Mouse (Mus musculus) embryonic facial prominence, embryonic 11.5 days (tissue): ENCODE data around the gene B230118H07Rik. TPM values are rescaled to one million over a fixed set of nuclear protein-coding genes. Genes with fewer than 3 reads are reported as not detected.

Source experiments
- ATAC-seq: fragments of 200-750 bp; cut with Nextera tagmentation; replicated peaks from 2 replicates; pipeline ENCODE4 v1.8.0; 2017; ENCODE audit warnings: low read depth; ENCODE audit not compliant: insufficient number of reproducible peaks, low FRiP score, low TSS enrichment
- DNase-seq: peaks from one replicate; pipeline ENCODE4 v3.0.0-alpha.2; 2015; ENCODE audit warnings: low spot score
- H3K27ac ChIP-seq: fragments of 300-500 bp; sonication (generic); replicated peaks from 2 replicates; pipeline ENCODE4 v1.5.1; 2014; ENCODE audit warnings: mild to moderate bottlenecking, low read depth, low read length, control low read depth
- H3K27me3 ChIP-seq: fragments of 300-500 bp; sonication (generic); 2 replicates; pipeline ENCODE4 v1.6.1; 2014; ENCODE audit warnings: mild to moderate bottlenecking, low read length, moderate library complexity, mixed read lengths; ENCODE audit not compliant: control insufficient read depth, insufficient read depth
- H3K36me3 ChIP-seq: fragments of 300-500 bp; sonication (generic); replicated peaks from 2 replicates; pipeline ENCODE4 v1.6.1; 2014; ENCODE audit warnings: low read depth, mild to moderate bottlenecking, low read length, moderate library complexity, mixed read lengths; ENCODE audit not compliant: control insufficient read depth, insufficient read depth
- H3K4me1 ChIP-seq: fragments of 300-500 bp; sonication (generic); 2 replicates; pipeline ENCODE4 v1.6.1; 2014; ENCODE audit warnings: low read length, mixed read lengths; ENCODE audit not compliant: control insufficient read depth, insufficient read depth
- H3K4me2 ChIP-seq: fragments of 300-500 bp; sonication (generic); 2 replicates; pipeline ENCODE4 v1.6.1; 2014; ENCODE audit warnings: low read depth, mild to moderate bottlenecking, control low read depth, low read length, moderate library complexity
- H3K4me3 ChIP-seq: fragments of 300-500 bp; sonication (generic); 2 replicates; pipeline ENCODE4 v1.5.1; 2014; ENCODE audit warnings: low read depth, low read length, control low read depth
- H3K9ac ChIP-seq: fragments of 300-500 bp; sonication (generic); replicated peaks from 2 replicates; pipeline ENCODE4 v1.6.1; 2014; ENCODE audit warnings: mild to moderate bottlenecking, control low read depth, low read length
- H3K9me3 ChIP-seq: fragments of 300-500 bp; sonication (generic); replicated peaks from 2 replicates; pipeline ENCODE4 v1.6.1; 2016; ENCODE audit warnings: mild to moderate bottlenecking, low read length, inconsistent platforms, mixed read lengths; ENCODE audit not compliant: control insufficient read depth
- WGBS: fragments of 180-500 bp; shearing (Covaris S2); extraction: QIAGEN DNeasy Blood & Tissue Kit; methylation state at CpG from one replicate; pipeline ENCODE4 v1.1.7; 2014; 5-methylcytosine and 5-hydroxymethylcytosine counted together
- polyA plus RNA-seq: library from polyadenylated mRNA; unstranded; fragments of >200 nt; fragmentation: Nextera tagmentation; extraction: Ambion mirVana; gene quantifications from 2 replicates; pipeline ENCODE4 v1.2.1, GENCODE M21; 2014

B230118H07Rik gene
- polyA plus RNA-seq, 1 experiment from 2014 or later = 63.7 TPM

- Histone ChIP-seq H3K27ac (no peak overlapping the region), H3K36me3 (no peaks in the 10 kb centered on the region), H3K27me3 (no peaks in the 10 kb centered on the region), H3K9me3 (no peaks in the 10 kb centered on the region), H3K9ac (no peak overlapping the region), H3K4me2 (no peak overlapping the region), H3K4me1 (no peaks in the 10 kb centered on the region), H3K4me3 (no peak overlapping the region)
- WGBS = 67% methylated on average over 6 of the region's 6 CpGs
- ATAC-seq (no peak), DNase-seq (peak; percentile 73)
Observed at GRCm38 (mm10) chr2:101525503-101526381, 123.6 kb downstream of the B230118H07Rik start.

GRCm38 (mm10) chr2:101525091-101525490, 124.2 kb downstream of the B230118H07Rik start:
- Histone ChIP-seq H3K4me2 (no peak overlapping the region), H3K27me3 (no peaks in the 10 kb centered on the region), H3K9me3 (no peaks in the 10 kb centered on the region), H3K36me3 (no peaks in the 10 kb centered on the region), H3K9ac (no peak overlapping the region), H3K27ac (no peak overlapping the region), H3K4me1 (no peaks in the 10 kb centered on the region), H3K4me3 (no peak overlapping the region)
- WGBS = 85% methylated on average over 4 of the region's 4 CpGs
- ATAC-seq (no peak), DNase-seq (no peak)

GRCm38 (mm10) chr2:101520503-101520902, 128.8 kb downstream of the B230118H07Rik start:
- Histone ChIP-seq H3K4me3 (no peak overlapping the region), H3K27me3 (no peaks in the 10 kb centered on the region), H3K9me3 (no peaks in the 10 kb centered on the region), H3K36me3 (no peaks in the 10 kb centered on the region), H3K9ac (no peak overlapping the region), H3K4me1 (no peaks in the 10 kb centered on the region), H3K4me2 (no peak overlapping the region), H3K27ac (no peak overlapping the region)
- ATAC-seq = no peak
- 85% methylated on average over 1 of the region's 1 CpGs for WGBS
- no peak for DNase-seq

GRCm38 (mm10) chr2:101519928-101520327, 129.4 kb downstream of the B230118H07Rik start:
- H3K9ac ChIP-seq = no peak overlapping the region
- no peaks in the 10 kb centered on the region for H3K4me1 ChIP-seq
- no peak overlapping the region for H3K27ac ChIP-seq
- H3K4me3 ChIP-seq = no peak overlapping the region
- H3K4me2 ChIP-seq = no peak overlapping the region
- H3K36me3 ChIP-seq = no peaks in the 10 kb centered on the region
- WGBS = 79% methylated on average over 1 of the region's 1 CpGs
- DNase-seq = no peak
- ATAC-seq = no peak
- no peaks in the 10 kb centered on the region for H3K9me3 ChIP-seq
- H3K27me3 ChIP-seq = no peaks in the 10 kb centered on the region

Other genes starting within 250 kb of the B230118H07Rik start
- gene Rag2, start 24.8 kb downstream of the B230118H07Rik start, polyA plus RNA-seq = not detected in 2 replicates
- 0.61 and 0.66 TPM in 2 replicates for gene Rag1, start within 50 bp of the B230118H07Rik start, polyA plus RNA-seq
- gene Traf6, start 28.9 kb upstream of the B230118H07Rik start, polyA plus RNA-seq = 18.9 and 20.6 TPM in 2 replicates
- 17.6 and 18.0 TPM in 2 replicates for gene Prr5l, start 233.5 kb upstream of the B230118H07Rik start, polyA plus RNA-seq
- 62.2 and 63.1 TPM in 2 replicates for gene Commd9, start 236.7 kb upstream of the B230118H07Rik start, polyA plus RNA-seq